Comparison of ENCODE assay signal across 8 mouse cellular contexts in genomic region chrX:105764162-105765004, GRCm38 (mm10). TPM values are rescaled to one million over a fixed set of nuclear protein-coding genes. Genes with fewer than 3 reads are reported as not detected.
DNase-seq lines count a peak whose midpoint lies in the region; ATAC-seq and TF ChIP-seq lines count a peak whose summit lies in the region.

Gene Fgf16, plus strand, starts transcription at chrX:105764279.

- H3K9me3 ChIP-seq in ES-E14 (ENCODE audit: control insufficient read depth, insufficient read depth, low read depth, low read length): no peaks in the 10 kb centered on the region
- H3K9me3 ChIP-seq in forebrain, embryonic 10.5 days: no peaks in the 10 kb centered on the region
- H3K9me3 ChIP-seq in hindbrain, embryonic 11.5 days (ENCODE audit: control insufficient read depth, low read length): no peaks in the 10 kb centered on the region
- no peaks in the 10 kb centered on the region for H3K9me3 ChIP-seq in liver, postnatal 0 days (ENCODE audit: low read length)

- H3K4me3 ChIP-seq in kidney, adult 2 months (ENCODE audit: insufficient read depth, low read depth, low read length): peak within 1 kb of the TSS; percentile 39; the same call in 1 of the 2 replicates
- H3K4me3 ChIP-seq in ES-E14 (ENCODE audit: insufficient read depth in 1 of 2, low read depth in 1 of 2, low read length in 2 of 2, poor library complexity in 1 of 2, severe bottlenecking in 1 of 2): peak within 1 kb of the TSS; percentile 58 to 66
- peak within 1 kb of the TSS; percentile 50 for H3K4me3 ChIP-seq in forebrain, embryonic 10.5 days
- H3K4me3 ChIP-seq in hindbrain, embryonic 11.5 days (ENCODE audit: low read depth, low read length): peak within 1 kb of the TSS; percentile 33
- H3K4me3 ChIP-seq in liver, postnatal 0 days (ENCODE audit: low read depth, low read length): peak within 1 kb of the TSS; percentile 40

- no peaks in the 10 kb centered on the region for H3K36me3 ChIP-seq in kidney, adult 2 months (ENCODE audit: control insufficient read depth, insufficient read depth, low read length)
- no peaks in the 10 kb centered on the region for H3K36me3 ChIP-seq in ES-E14 (ENCODE audit: control insufficient read depth, insufficient read depth, low read length, poor library complexity, severe bottlenecking)
- H3K36me3 ChIP-seq in forebrain, embryonic 10.5 days (replicated peaks): no peaks in the 10 kb centered on the region
- no peaks in the 10 kb centered on the region for H3K36me3 ChIP-seq in hindbrain, embryonic 11.5 days (ENCODE audit: control insufficient read depth, insufficient read depth, low read length)
- H3K36me3 ChIP-seq in liver, postnatal 0 days (replicated peaks; ENCODE audit: insufficient read depth, low read length): no peaks in the 10 kb centered on the region

- TF ChIP-seq EP300 in liver, postnatal 0 days (IDR thresholded peaks at IDR 0.05; ENCODE audit: low read depth): no peak

- ATAC-seq in hindbrain, embryonic 11.5 days (ENCODE audit: low FRiP score): peak; percentile 55; the same call in 1 of the 2 replicates
- no peak for ATAC-seq in liver, postnatal 0 days

- WGBS in kidney, adult 2 months: under 1% methylated on average over 67 of the region's 86 CpGs
- WGBS in forebrain, embryonic 10.5 days: 12% methylated on average over 57 of the region's 86 CpGs
- WGBS in hindbrain, embryonic 11.5 days: 11% methylated on average over 20 of the region's 86 CpGs
- WGBS in liver, postnatal 0 days (ENCODE audit: insufficient replicate concordance): 21% methylated on average over 38 of the region's 86 CpGs

- in situ Hi-C loops in ES-E14 (cut with MboI; ENCODE audit: low sequenced_read_pairs in 2 of 2, unreplicated experiment in 2 of 2): no loop called here

- no peak within 1 kb of the TSS for H3K27ac ChIP-seq in kidney, adult 2 months (ENCODE audit: insufficient read depth, low read depth, low read length)
- no peak within 1 kb of the TSS for H3K27ac ChIP-seq in ES-E14 (ENCODE audit: insufficient read depth, low read depth, low read length, poor library complexity, severe bottlenecking)
- no peak within 1 kb of the TSS for H3K27ac ChIP-seq in forebrain, embryonic 10.5 days
- no peak within 1 kb of the TSS for H3K27ac ChIP-seq in hindbrain, embryonic 11.5 days (ENCODE audit: low read depth, low read length)
- no peak within 1 kb of the TSS for H3K27ac ChIP-seq in liver, postnatal 0 days (ENCODE audit: low read depth)

- H3K9ac ChIP-seq in ES-E14 (ENCODE audit: insufficient read depth, low read depth, low read length, poor library complexity, severe bottlenecking): peak within 1 kb of the TSS; percentile 56
- no peak within 1 kb of the TSS for H3K9ac ChIP-seq in hindbrain, embryonic 11.5 days (ENCODE audit: low read depth, low read length)
- no peak within 1 kb of the TSS for H3K9ac ChIP-seq in liver, postnatal 0 days (replicated peaks)

- TF ChIP-seq CTCF in kidney, adult 2 months (conservative IDR thresholded peaks at IDR 0.05; ENCODE audit: insufficient read depth, insufficient read length, low read depth, low read length): no peak
- TF ChIP-seq CTCF in liver, postnatal 0 days (IDR thresholded peaks at IDR 0.05; ENCODE audit: low read depth): no peak

- DNase-seq in kidney, adult 2 months: no peak
- DNase-seq in kidney, adult 9 months: no peak
- DNase-seq in ES-E14 (ENCODE audit: low read depth, low spot score): no peak
- peak; percentile 16 for DNase-seq in forebrain, embryonic 10.5 days (ENCODE audit: extremely low spot score, low spot score)
- peak; percentile 37 for DNase-seq in hindbrain, embryonic 11.5 days (ENCODE audit: low spot score)
- no peak for DNase-seq in liver, postnatal 0 days
- peak; percentile 35 for DNase-seq in testis, postnatal 10 days (ENCODE audit: low spot score)
- DNase-seq in frontal cortex, postnatal 10 days (ENCODE audit: low spot score in 2 of 2): no peak

- H3K27me3 ChIP-seq in kidney, adult 2 months (replicated peaks; ENCODE audit: control insufficient read depth, insufficient read depth, low read length): peaks cover 3% of the 10 kb centered on the region; the same call in 1 of the 2 replicates
- peaks cover 93% of the 10 kb centered on the region for H3K27me3 ChIP-seq in forebrain, embryonic 10.5 days (ENCODE audit: poor library complexity, severe bottlenecking)
- peaks cover 40% of the 10 kb centered on the region for H3K27me3 ChIP-seq in hindbrain, embryonic 11.5 days (ENCODE audit: control insufficient read depth, insufficient read depth, low read length)
- peaks cover 32% of the 10 kb centered on the region for H3K27me3 ChIP-seq in liver, postnatal 0 days (ENCODE audit: insufficient read depth, low read length)

- no peak for TF ChIP-seq POLR2A in kidney, adult 2 months (IDR thresholded peaks at IDR 0.05; ENCODE audit: low read depth, low read length)

- 0 out of 2 replicates have a peak, but pooled peaks cover 4% of the 10 kb centered on the region for H3K4me1 ChIP-seq in kidney, adult 2 months (ENCODE audit: control insufficient read depth, insufficient read depth, low read length)
- H3K4me1 ChIP-seq in ES-E14 (ENCODE audit: control insufficient read depth in 2 of 2, insufficient read depth in 2 of 2, low read length in 2 of 2, poor library complexity in 1 of 2): no peaks in the 10 kb centered on the region
- peaks cover 15% of the 10 kb centered on the region for H3K4me1 ChIP-seq in forebrain, embryonic 10.5 days
- no peaks in the 10 kb centered on the region for H3K4me1 ChIP-seq in hindbrain, embryonic 11.5 days (replicated peaks; ENCODE audit: control insufficient read depth, insufficient read depth, low read length)
- no peaks in the 10 kb centered on the region; the same call in 1 of the 2 replicates for H3K4me1 ChIP-seq in liver, postnatal 0 days (ENCODE audit: insufficient read depth)

- peak within 1 kb of the TSS; percentile 49 for H3K4me2 ChIP-seq in hindbrain, embryonic 11.5 days (replicated peaks; ENCODE audit: low read depth, low read length)
- H3K4me2 ChIP-seq in liver, postnatal 0 days (ENCODE audit: low read depth, low read length): peak within 1 kb of the TSS; percentile 54

TF ChIP-seq in ES-E14, 5 proteins besides CTCF, POLR2A, EP300 and RAD21:
- no peak for TF ChIP-seq HCFC1 (IDR thresholded peaks at IDR 0.05; ENCODE audit: borderline replicate concordance, insufficient read depth, low read length)
- TF ChIP-seq MAFK (IDR thresholded peaks at IDR 0.05; ENCODE audit: insufficient read depth, low read depth, low read length): no peak
- no peak for TF ChIP-seq ZC3H11A (IDR thresholded peaks at IDR 0.05; ENCODE audit: borderline replicate concordance, low read depth, low read length)
- TF ChIP-seq ZNF384 (IDR thresholded peaks at IDR 0.05; ENCODE audit: low read depth, low read length): no peak
- TF ChIP-seq CHD2 (IDR thresholded peaks at IDR 0.05; ENCODE audit: low read depth, low read length): no peak

RNA-seq across cellular contexts. Expression of gene Fgf16, which starts in this region (rescaled TPM):
- 0.15 and 0.19 TPM in 2 replicates for polyA plus RNA-seq in kidney, adult 2 months (2012; rRNA removed)
- total RNA-seq in ES-E14 (2012; rRNA removed): not detected in 2 replicates
- polyA plus RNA-seq in forebrain, embryonic 10.5 days (2016; fragmentation: Nextera tagmentation; extraction: Ambion mirVana): 0.09 TPM in 2 replicates
- 0.11 TPM in 1 of 2 replicates, not detected in the other for polyA plus RNA-seq in hindbrain, embryonic 11.5 days (2014; fragmentation: Nextera tagmentation; extraction: Ambion mirVana)
- polyA plus RNA-seq in liver, postnatal 0 days (2015; fragmentation: Nextera tagmentation; extraction: Ambion mirVana): not detected in 2 replicates

Comparison
In these comparisons a context has a peak if more than half of its experiments do, and no peak if none do; other contexts are left out.
1. Peak in DNase-seq and H3K4me3 ChIP-seq in forebrain, embryonic 10.5 days; RNA of the gene not detected or under 1 TPM.
2. Peak in DNase-seq, ATAC-seq, H3K4me3 ChIP-seq and H3K4me2 ChIP-seq in hindbrain, embryonic 11.5 days; RNA of the gene not detected or under 1 TPM.